Mouse (Mus musculus): Measurements from ENCODE around the gene Mark3.

GRCm38 (mm10) chr12:111678670-111678933, 104.3 kb downstream of the Mark3 start:
- no peak for TF ChIP-seq POLR2A (IDR thresholded peaks at IDR 0.05; ENCODE audit: borderline replicate concordance, control insufficient read depth, low read depth, low read length)
- TF ChIP-seq CTCF (IDR thresholded peaks at IDR 0.05; ENCODE audit: control insufficient read depth, insufficient read depth, low read length), result no peak
